In the genomic region with DNA sequence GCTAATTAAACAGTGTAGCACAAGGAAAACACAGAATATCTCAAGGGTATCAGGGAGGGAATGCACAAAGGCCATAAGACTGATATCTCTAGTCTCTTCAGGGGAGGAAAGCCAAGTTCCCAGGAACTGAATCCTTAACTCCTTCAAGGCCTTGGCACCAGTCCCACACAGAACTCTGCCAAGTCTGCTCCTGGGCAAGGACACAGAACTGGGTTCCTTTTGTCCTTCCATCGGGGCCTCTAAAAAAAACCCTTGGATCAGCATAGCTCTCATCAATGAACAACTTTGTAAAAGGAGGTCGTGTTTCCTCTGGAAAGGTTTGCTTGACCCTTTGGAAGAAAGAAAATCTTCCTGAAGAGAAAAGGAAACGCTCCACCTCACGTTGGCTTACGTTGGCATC, we compare ENCODE assay signal across 8 mouse cellular contexts.
A peak's percentile ranks its signal among the peaks of the same experiment; 100 is the strongest.
DNase-seq lines count a peak whose midpoint lies in the region.

No protein-coding gene starts in this region.

- intact Hi-C loops in heart, postnatal 25 days (cut with DNase I): no loop called here

- peak; percentile 31 to 33 for DNase-seq in heart, adult 18-20 months
- DNase-seq in heart, postnatal 25 days (ENCODE audit: low spot score): no peak
- DNase-seq in urinary bladder, postnatal 14 days (ENCODE audit: low spot score): peak; percentile 38
- DNase-seq in urinary bladder, postnatal 25 days (ENCODE audit: low spot score): no peak
- DNase-seq in kidney, postnatal 10 days: peak; percentile 48
- DNase-seq in testis, postnatal 14 days (ENCODE audit: low spot score): peak; percentile 89
- no peak for DNase-seq in adipocyte (ENCODE audit: low spot score)
- DNase-seq in neural tube, embryonic 10.5 days (ENCODE audit: extremely low spot score, low spot score): no peak

Comparison
In these comparisons a context has a peak if more than half of its experiments do, and no peak if none do; other contexts are left out.
1. DNase-seq: peak in heart, adult 18-20 months (2 of 2), urinary bladder, postnatal 14 days (single experiment), kidney, postnatal 10 days (single experiment) and testis, postnatal 14 days (single experiment); none in heart, postnatal 25 days (single experiment), urinary bladder, postnatal 25 days (single experiment), adipocyte (single experiment) and neural tube, embryonic 10.5 days (single experiment).